Mouse (Mus musculus): Measurements from ENCODE around the gene 2010111I01Rik.

GRCm38 (mm10) chr13:63186642-63187041, 221.9 kb downstream of the 2010111I01Rik start:
- no peak for TF ChIP-seq ZC3H11A (IDR thresholded peaks at IDR 0.05; ENCODE audit: low read depth, low read length)
- TF ChIP-seq MAFK (IDR thresholded peaks at IDR 0.05; ENCODE audit: insufficient replicate concordance, low read length), result no peak
- TF ChIP-seq CTCF (conservative IDR thresholded peaks at IDR 0.05 in 1 of 2, IDR thresholded peaks at IDR 0.05 in 1 of 2; ENCODE audit: low read depth in 2 of 2, low read length in 2 of 2), result no peak
- no peak for TF ChIP-seq SIN3A (IDR thresholded peaks at IDR 0.05; ENCODE audit: low read length)
- no peak for TF ChIP-seq RAD21 (IDR thresholded peaks at IDR 0.05; ENCODE audit: low read depth, low read length)
- no peak for TF ChIP-seq POLR2A (IDR thresholded peaks at IDR 0.05; ENCODE audit: low read depth, low read length)
- TF ChIP-seq ELF1 (IDR thresholded peaks at IDR 0.05; ENCODE audit: low read depth, low read length), result no peak
- TF ChIP-seq MXI1 (IDR thresholded peaks at IDR 0.05; ENCODE audit: low read depth, low read length), result no peak

Measured in CH12.LX (cell line).